8 mouse cellular contexts compared by ENCODE assay signal in genomic region chr7:110221586-110222481, GRCm38 (mm10). TPM values are rescaled to one million over a fixed set of nuclear protein-coding genes. Genes with fewer than 3 reads are reported as not detected.
DNase-seq lines count a peak whose midpoint lies in the region; ATAC-seq and TF ChIP-seq lines count a peak whose summit lies in the region.

TSS of gene Swap70 (plus strand) at chr7:110221711.

- H3K4me3 ChIP-seq in ES-Bruce4 (ENCODE audit: low read depth, low read length), result peak within 1 kb of the TSS; percentile 78
- peak within 1 kb of the TSS; percentile 65 for H3K4me3 ChIP-seq in forebrain, embryonic 15.5 days
- peak within 1 kb of the TSS; percentile 100 for H3K4me3 ChIP-seq in lung, adult 2 months (replicated peaks; ENCODE audit: extremely low read depth, low read depth, low read length)

- H3K9ac ChIP-seq in ES-Bruce4 (ENCODE audit: low read depth, poor library complexity, severe bottlenecking), result peak within 1 kb of the TSS; percentile 85
- H3K9ac ChIP-seq in forebrain, embryonic 15.5 days (replicated peaks), result peak within 1 kb of the TSS; percentile 70

- H3K36me3 ChIP-seq in ES-Bruce4 (ENCODE audit: control insufficient read depth, insufficient read depth, low read length, poor library complexity, severe bottlenecking), result peaks cover 5% of the 10 kb centered on the region; the same call in 1 of the 2 replicates
- no peaks in the 10 kb centered on the region for H3K36me3 ChIP-seq in forebrain, embryonic 15.5 days

- H3K4me2 ChIP-seq in forebrain, embryonic 15.5 days (replicated peaks), result peak within 1 kb of the TSS; percentile 96

- TF ChIP-seq POLR2A in ES-Bruce4 (IDR thresholded peaks at IDR 0.05; ENCODE audit: insufficient read depth, low read length), result peak; percentile 94
- peak; percentile 100 for TF ChIP-seq POLR2A in lung, adult 2 months (IDR thresholded peaks at IDR 0.05; ENCODE audit: borderline replicate concordance, extremely low read depth, low read depth, low read length)

- H3K4me1 ChIP-seq in ES-Bruce4 (ENCODE audit: control insufficient read depth, insufficient read depth, low read length), result no peaks in the 10 kb centered on the region
- H3K4me1 ChIP-seq in forebrain, embryonic 15.5 days, result peaks cover 13% of the 10 kb centered on the region
- H3K4me1 ChIP-seq in lung, adult 2 months (ENCODE audit: control insufficient read depth, insufficient read depth, low read length), result peaks cover 10% of the 10 kb centered on the region

- no peaks in the 10 kb centered on the region for H3K9me3 ChIP-seq in ES-Bruce4 (replicated peaks; ENCODE audit: control insufficient read depth, insufficient read depth, low read length, poor library complexity, severe bottlenecking)
- H3K9me3 ChIP-seq in forebrain, embryonic 15.5 days, result no peaks in the 10 kb centered on the region

- TF ChIP-seq EP300 in ES-Bruce4 (IDR thresholded peaks at IDR 0.05; ENCODE audit: insufficient read depth, low read depth, low read length), result 0 out of 2 replicates have a peak, but pooled peaks have one; percentile 9

- peak; percentile 97 for ATAC-seq in forebrain, embryonic 15.5 days (replicated peaks)
- peak; percentile 89 for ATAC-seq in neutrophil, adult 5-6 weeks (ENCODE audit: extremely low read depth, insufficient number of reproducible peaks, low FRiP score, poor library complexity, severe bottlenecking)

- peak; percentile 49 for DNase-seq in cerebellum, adult 11 months
- DNase-seq in heart, postnatal 25 days (ENCODE audit: low spot score), result peak; percentile 83
- DNase-seq in layer of hippocampus, adult 18-20 months (ENCODE audit: low spot score in 2 of 2), result peak; percentile 4 to 53
- peak; percentile 88 for DNase-seq in lung, adult 2 months
- peak; percentile 72 to 76 for DNase-seq in thymus, adult 18-20 months

- H3K27ac ChIP-seq in ES-Bruce4 (ENCODE audit: insufficient read depth, low read length), result no peak within 1 kb of the TSS
- H3K27ac ChIP-seq in forebrain, embryonic 15.5 days (replicated peaks), result peak within 1 kb of the TSS; percentile 46

- TF ChIP-seq CTCF in ES-Bruce4 (IDR thresholded peaks at IDR 0.05; ENCODE audit: low read depth, low read length), result peak; percentile 7
- TF ChIP-seq CTCF in lung, adult 2 months (IDR thresholded peaks at IDR 0.05; ENCODE audit: insufficient read depth, low read length), result peak; percentile 33

- no peaks in the 10 kb centered on the region for H3K27me3 ChIP-seq in ES-Bruce4 (ENCODE audit: control insufficient read depth, insufficient read depth, low read length, poor library complexity, severe bottlenecking)
- H3K27me3 ChIP-seq in forebrain, embryonic 15.5 days, result no peaks in the 10 kb centered on the region

- WGBS in forebrain, embryonic 15.5 days, result under 1% methylated on average over 73 of the region's 73 CpGs
- under 1% methylated on average over 73 of the region's 73 CpGs for WGBS in lung, adult 2 months

- intact Hi-C loops in heart, postnatal 25 days (cut with DNase I), result no loop called here

RNA-seq across cellular contexts. Expression of gene Swap70, which starts in this region (rescaled TPM):
- 40.1 and 41.7 TPM in 2 replicates for polyA plus RNA-seq in ES-Bruce4 (2011; ENCODE audit: insufficient read depth, insufficient read length, low read depth, missing spikeins)
- 10.4 and 11.1 TPM in 2 replicates for polyA plus RNA-seq in forebrain, embryonic 15.5 days (2015; fragmentation: Nextera tagmentation; extraction: Ambion mirVana)
- 10 to 100 TPM; 12.7 to 14.3 TPM for total RNA-seq in heart, postnatal 25 days (2021)
- 1 to 10 TPM; 8.6 to 9.7 TPM for total RNA-seq in layer of hippocampus, adult 18-20 months (2021)
- 38.2 and 39.7 TPM in 2 replicates for polyA plus RNA-seq in lung, adult 2 months (2012; rRNA removed)
- 343 and 346 TPM in 2 replicates for total RNA-seq in neutrophil, adult 5-6 weeks (2017)

Comparison
In these comparisons a context has a peak if more than half of its experiments do, and no peak if none do; other contexts are left out.
1. RNA of gene Swap70 (total RNA-seq): 343 to 346 TPM in neutrophil, adult 5-6 weeks; 12.7 to 14.3 TPM in heart, postnatal 25 days and 8.6 to 9.7 TPM in layer of hippocampus, adult 18-20 months; every median in the first group is over 10 times any median in the second.
2. DNase-seq: peak in every context shown above with its lines; median percentile 88 in lung, adult 2 months; 83 in heart, postnatal 25 days; 74 in thymus, adult 18-20 months; 49 in cerebellum, adult 11 months; 28 in layer of hippocampus, adult 18-20 months.
3. Peak in every context shown above with its lines, with median percentiles within 50 percentile points of each other: H3K4me3 ChIP-seq.